Mouse (Mus musculus) C2C12 (cell line): ENCODE results near the gene Agxt. TPM values are rescaled to one million over a fixed set of nuclear protein-coding genes. Genes with fewer than 3 reads are reported as not detected.

Experiments used
- H3K27me3 ChIP-seq: one replicate; pipeline ENCODE4 v1.6.1; 2011; ENCODE audit not compliant: control insufficient read depth, insufficient read depth, insufficient read length
- H3K36me3 ChIP-seq: one replicate; pipeline ENCODE4 v1.6.1; 2011; ENCODE audit not compliant: control insufficient read depth, insufficient read depth
- H3K4me3 ChIP-seq: one replicate; pipeline ENCODE4 v1.5.1; 2011; ENCODE audit warnings: mild to moderate bottlenecking, control low read depth; ENCODE audit not compliant: poor library complexity, insufficient read depth, severe bottlenecking
- H3K79me2 ChIP-seq: one replicate; pipeline ENCODE4 v1.6.1; 2011; ENCODE audit not compliant: control insufficient read depth, insufficient read depth
- H3K79me3 ChIP-seq: one replicate; pipeline ENCODE4 v1.6.1; 2011; ENCODE audit warnings: low read depth, control low read depth
- H3ac ChIP-seq: one replicate; pipeline ENCODE3; 2011; ENCODE audit warnings: low read depth; ENCODE audit not compliant: control insufficient read depth, insufficient read length
- CEBPB ChIP-seq: IDR thresholded peaks from one replicate; pipeline ENCODE4 v1.6.1; 2011; ENCODE audit warnings: low read depth, mild to moderate bottlenecking, control low read depth, moderate library complexity
- CTCF ChIP-seq: IDR thresholded peaks from one replicate; pipeline ENCODE4 v1.5.1; 2011; ENCODE audit not compliant: control insufficient read depth, insufficient read depth, insufficient read length
- FOSL1 ChIP-seq: IDR thresholded peaks from one replicate; pipeline ENCODE4 v1.8.0; 2011; ENCODE audit warnings: mild to moderate bottlenecking, low read length; ENCODE audit not compliant: poor library complexity, insufficient read depth, severe bottlenecking
- MAX ChIP-seq: IDR thresholded peaks from one replicate; pipeline ENCODE4 v1.6.1; 2011; ENCODE audit warnings: mild to moderate bottlenecking, control low read depth
- MYOD1 ChIP-seq: IDR thresholded peaks from one replicate; pipeline ENCODE4 v1.6.1; 2011; ENCODE audit warnings: low read depth; ENCODE audit not compliant: control insufficient read depth, insufficient read length
- MYOG ChIP-seq: IDR thresholded peaks from one replicate; pipeline ENCODE4 v1.6.1; 2011; ENCODE audit not compliant: control insufficient read depth, insufficient read length; ENCODE audit errors: extremely low read depth
- USF1 ChIP-seq: IDR thresholded peaks from one replicate; pipeline ENCODE4 v1.6.1; 2011; ENCODE audit warnings: low read depth, mild to moderate bottlenecking, control low read depth, moderate library complexity
- polyA plus RNA-seq: library from polyadenylated mRNA; unstranded; fragments of >200 nt; fragmentation: generic; extraction: Trizol; gene quantifications from one replicate; pipeline ENCODE4 v1.2.1, GENCODE M21; 2012; ENCODE audit warnings: missing spikeins

Agxt gene
- polyA plus RNA-seq, 1 experiment = not detected

DNA sequence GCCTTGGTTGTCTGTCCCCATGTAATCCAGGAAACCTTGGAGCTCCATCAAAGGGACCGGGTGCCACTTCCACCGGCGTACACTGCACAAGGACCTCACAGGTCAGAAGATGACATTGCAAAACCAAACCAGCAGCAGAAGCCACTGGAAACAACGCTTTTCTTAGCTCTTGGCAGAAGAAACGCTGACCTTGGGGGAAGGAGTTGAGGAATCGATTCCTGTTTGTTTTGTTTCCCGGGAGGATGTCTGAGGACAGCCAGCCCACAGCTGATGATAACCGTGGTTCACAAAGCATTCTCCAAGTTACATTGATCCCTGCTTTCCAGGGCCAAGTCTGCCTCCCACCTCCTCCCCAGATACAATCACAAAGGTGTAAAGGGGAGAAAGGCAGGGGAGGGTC, 11.0 kb upstream of the Agxt start:
- Histone ChIP-seq H3K27me3 (peaks cover 13% of the 10 kb centered on the region), H3K4me3 (no peak overlapping the region), H3ac (no peak overlapping the region), H3K79me2 (no peaks in the 10 kb centered on the region), H3K36me3 (no peaks in the 10 kb centered on the region), H3K79me3 (no peaks in the 10 kb centered on the region)
- TF ChIP-seq FOSL1 = no peak
- TF ChIP-seq MYOD1 = no peak
- no peak for TF ChIP-seq MYOG
- no peak for TF ChIP-seq USF1
- no peak for TF ChIP-seq CEBPB
- TF ChIP-seq CTCF = no peak
- no peak for TF ChIP-seq MAX

DNA sequence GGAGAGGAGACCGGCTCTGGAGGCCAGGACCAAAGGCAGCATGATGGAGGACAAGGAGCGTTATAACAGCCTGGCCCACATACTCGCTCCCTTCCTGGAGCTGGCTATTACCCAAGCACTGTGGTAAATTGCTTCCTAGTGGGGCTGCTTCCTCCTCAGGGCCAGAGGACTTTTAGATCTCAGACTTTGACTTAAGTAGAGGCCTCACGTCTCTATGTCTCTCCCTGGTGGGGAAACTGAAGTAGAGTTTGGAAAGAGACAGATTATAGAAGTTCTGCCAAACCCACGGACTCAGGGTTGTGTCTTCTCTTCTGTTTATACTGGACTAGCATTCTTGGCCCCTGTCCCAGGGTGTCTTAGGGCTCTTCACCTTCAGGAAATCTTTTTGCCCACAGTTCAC, 9.8 kb upstream of the Agxt start:
- H3K79me2 ChIP-seq = no peaks in the 10 kb centered on the region
- no peaks in the 10 kb centered on the region for H3K36me3 ChIP-seq
- no peak overlapping the region for H3ac ChIP-seq
- H3K4me3 ChIP-seq = no peak overlapping the region
- peaks cover 13% of the 10 kb centered on the region for H3K27me3 ChIP-seq
- no peak for TF ChIP-seq MAX
- no peak for TF ChIP-seq CEBPB
- no peak for TF ChIP-seq FOSL1
- no peak for TF ChIP-seq MYOD1
- TF ChIP-seq USF1 = no peak
- no peak for TF ChIP-seq MYOG
- TF ChIP-seq CTCF = no peak
- no peaks in the 10 kb centered on the region for H3K79me3 ChIP-seq

GRCm38 (mm10) chr1:93128209-93128608, 6.8 kb upstream of the Agxt start:
- Histone ChIP-seq H3K4me3 (no peak overlapping the region), H3K79me3 (no peaks in the 10 kb centered on the region), H3K79me2 (no peaks in the 10 kb centered on the region), H3K27me3 (peaks cover 7% of the 10 kb centered on the region), H3K36me3 (no peaks in the 10 kb centered on the region), H3ac (no peak overlapping the region)
- no peak for TF ChIP-seq FOSL1

DNA sequence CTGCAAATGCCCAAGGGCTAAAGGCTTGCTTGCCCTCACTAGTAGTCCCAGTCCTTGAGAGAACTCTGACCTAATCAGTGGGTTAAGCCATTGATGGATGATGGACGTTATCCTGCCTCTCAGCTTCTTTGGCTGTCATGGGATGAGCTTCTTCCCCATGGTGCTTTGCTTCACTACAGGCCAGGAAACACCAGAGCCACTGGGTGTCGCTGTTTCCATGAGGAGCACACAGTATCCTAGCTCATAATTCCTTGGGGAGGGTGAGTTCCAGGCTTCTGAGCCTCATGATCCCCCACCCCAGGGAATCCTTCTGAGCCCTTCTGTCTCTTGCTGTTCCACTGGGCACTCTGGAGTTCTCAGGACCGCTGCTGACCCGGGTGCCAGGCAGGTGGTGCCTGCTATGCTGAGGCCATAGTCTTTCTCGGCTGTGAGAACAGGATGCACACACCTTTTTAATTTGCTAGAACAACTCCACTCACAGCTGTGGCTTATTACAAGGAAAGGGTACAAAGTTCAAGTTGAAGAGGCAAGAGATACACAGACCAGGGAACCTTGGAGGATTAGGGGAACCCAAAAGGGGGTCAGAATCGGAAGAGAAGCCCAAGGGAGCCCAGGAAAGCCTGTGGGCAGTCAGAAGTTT, 6.2 kb upstream of the Agxt start:
- peak; percentile 53 for TF ChIP-seq CTCF
- no peak for TF ChIP-seq MYOD1
- Histone ChIP-seq H3ac (no peak overlapping the region), H3K4me3 (no peak overlapping the region), H3K79me3 (no peaks in the 10 kb centered on the region), H3K79me2 (no peaks in the 10 kb centered on the region), H3K36me3 (no peaks in the 10 kb centered on the region), H3K27me3 (peaks cover 3% of the 10 kb centered on the region)

DNA sequence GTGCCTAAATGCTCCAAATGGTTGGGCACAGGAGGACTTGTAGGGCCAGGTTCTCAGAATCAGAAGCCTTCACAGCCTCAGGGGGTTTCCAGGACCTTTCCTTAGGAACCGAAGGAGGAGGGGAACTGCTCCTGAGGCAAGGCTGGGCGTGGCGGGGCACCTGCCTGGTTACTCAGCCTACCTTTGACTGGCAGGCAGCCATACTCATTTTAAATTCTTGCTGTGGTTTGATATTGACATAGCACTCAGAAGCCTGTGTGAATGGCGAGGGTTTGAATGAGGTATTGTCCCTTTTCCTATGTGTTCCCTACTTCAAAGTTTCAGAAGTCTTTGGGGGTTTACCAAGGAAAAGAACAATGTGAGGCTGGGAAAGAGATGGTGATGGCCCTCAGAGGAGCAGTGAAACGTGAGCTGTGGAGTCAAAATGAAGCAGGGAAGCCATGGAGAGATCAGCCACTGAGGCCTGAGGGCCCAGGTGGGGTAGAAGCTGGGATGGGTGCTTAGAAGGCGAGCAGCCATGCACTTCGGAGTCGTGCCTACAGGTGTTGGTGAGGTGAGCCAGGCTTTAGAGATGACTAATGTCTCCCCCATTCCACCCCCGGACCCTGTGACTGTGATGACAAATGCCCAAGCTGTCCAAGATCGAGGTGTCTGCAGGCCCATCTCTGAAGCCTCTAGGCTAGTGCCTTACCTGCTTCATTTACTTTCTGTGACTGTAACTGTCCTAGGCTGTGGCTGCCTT, 4.6 kb upstream of the Agxt start:
- Histone ChIP-seq H3K79me3 (no peaks in the 10 kb centered on the region), H3K4me3 (no peak overlapping the region), H3K27me3 (peaks cover 3% of the 10 kb centered on the region), H3ac (no peak overlapping the region), H3K36me3 (no peaks in the 10 kb centered on the region), H3K79me2 (no peaks in the 10 kb centered on the region)
- TF ChIP-seq FOSL1 = no peak
- TF ChIP-seq CEBPB = no peak
- TF ChIP-seq MAX = no peak
- no peak for TF ChIP-seq CTCF
- TF ChIP-seq MYOD1 = no peak
- TF ChIP-seq USF1 = no peak

DNA sequence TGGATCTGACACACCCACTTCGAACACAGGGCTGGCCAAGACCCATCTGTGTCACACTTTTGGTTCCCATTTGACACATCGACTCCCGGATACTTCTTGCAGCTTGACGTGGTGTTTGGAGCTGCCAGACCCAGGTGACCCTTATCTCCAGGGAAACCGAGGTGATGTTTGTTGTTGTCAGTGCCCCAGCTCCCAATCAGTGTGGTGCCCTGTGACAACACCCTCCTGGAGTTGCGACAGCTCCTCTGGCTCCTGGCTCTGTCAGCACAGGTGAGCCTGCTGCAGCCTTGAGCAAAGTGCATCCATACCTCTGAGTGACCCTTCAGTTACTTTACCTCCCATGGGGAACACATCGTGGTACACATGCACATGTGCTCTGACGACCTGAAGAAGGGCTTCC, 2.4 kb upstream of the Agxt start:
- Histone ChIP-seq H3K79me3 (no peaks in the 10 kb centered on the region), H3K27me3 (peaks cover 3% of the 10 kb centered on the region), H3K4me3 (no peak overlapping the region), H3K79me2 (no peaks in the 10 kb centered on the region), H3ac (no peak overlapping the region), H3K36me3 (no peaks in the 10 kb centered on the region)
- TF ChIP-seq USF1 = no peak
- TF ChIP-seq FOSL1 = no peak
- TF ChIP-seq MYOD1 = no peak
- TF ChIP-seq MYOG = no peak
- TF ChIP-seq CTCF = no peak
- no peak for TF ChIP-seq CEBPB
- no peak for TF ChIP-seq MAX
